Mouse (Mus musculus) cerebellum, adult 11 months (tissue): ENCODE data around the gene Gmfb.

Experiments used
- DNase-seq: peaks from one replicate; pipeline ENCODE4 v3.0.0; 2022

The Gmfb gene

GRCm38 (mm10) chr14:46800684-46801345, 21.2 kb downstream of the Gmfb start:
- no peak for DNase-seq

GRCm38 (mm10) chr14:46794157-46794556, 27.9 kb downstream of the Gmfb start:
- DNase-seq = no peak

- DNase-seq = no peak
These were observed 31.3 kb downstream of the Gmfb start for GRCm38 (mm10) chr14:46790723-46791122.

GRCm38 (mm10) chr14:46790303-46790702, 31.7 kb downstream of the Gmfb start:
- DNase-seq = no peak

- peak; percentile 15 for DNase-seq
These were observed 33.5 kb downstream of the Gmfb start for GRCm38 (mm10) chr14:46788505-46788901.

- DNase-seq = peak; percentile 90
These were observed 34.1 kb downstream of the Gmfb start, which contains the start of gene Cnih1 for GRCm38 (mm10) chr14:46787787-46788504. Gene Cnih1 (minus strand): TSS chr14:46788411.

- no peak for DNase-seq
These were observed 34.6 kb downstream of the Gmfb start for GRCm38 (mm10) chr14:46787454-46787786.

- no peak for DNase-seq
These were observed 36.8 kb downstream of the Gmfb start for GRCm38 (mm10) chr14:46785247-46785646.

- DNase-seq = no peak
These were observed 38.6 kb downstream of the Gmfb start for GRCm38 (mm10) chr14:46783327-46783926.

- DNase-seq = no peak
These were observed 39.7 kb downstream of the Gmfb start for GRCm38 (mm10) chr14:46782187-46782828.

GRCm38 (mm10) chr14:46781086-46781485, 41.0 kb downstream of the Gmfb start:
- DNase-seq = no peak

- no peak for DNase-seq
These were observed 42.8 kb downstream of the Gmfb start for GRCm38 (mm10) chr14:46779217-46779616.

GRCm38 (mm10) chr14:46778756-46779155, 43.3 kb downstream of the Gmfb start:
- DNase-seq = no peak

GRCm38 (mm10) chr14:46770036-46770435, 52.0 kb downstream of the Gmfb start:
- DNase-seq = no peak

- no peak for DNase-seq
These were observed 54.9 kb downstream of the Gmfb start for GRCm38 (mm10) chr14:46767116-46767515.

GRCm38 (mm10) chr14:46761186-46761585, 60.9 kb downstream of the Gmfb start:
- no peak for DNase-seq

GRCm38 (mm10) chr14:46760355-46761029, 61.5 kb downstream of the Gmfb start, which contains the start of gene Cdkn3:
Gene Cdkn3 (plus strand): TSS chr14:46760541.
- DNase-seq = peak; percentile 74

GRCm38 (mm10) chr14:46759970-46760354, 62.1 kb downstream of the Gmfb start:
- no peak for DNase-seq
